Mouse (Mus musculus): ENCODE results near the gene Zbtb4.

DNA sequence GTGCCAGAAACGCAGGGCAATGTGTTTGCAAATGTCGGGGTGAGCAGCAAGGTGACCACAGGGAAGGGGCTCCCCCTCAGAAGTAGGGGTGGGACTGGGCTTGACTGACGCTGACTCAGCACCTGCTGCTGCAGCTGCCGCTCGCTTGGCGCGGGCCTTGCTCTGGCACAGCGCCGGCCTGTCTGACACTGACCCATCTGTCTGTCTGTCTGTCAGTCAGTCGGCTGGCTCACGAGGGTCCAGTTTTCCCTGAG is 34.4 kb downstream of the Zbtb4 start:
- TF ChIP-seq MAFK (IDR thresholded peaks at IDR 0.05; ENCODE audit: insufficient read depth, low read depth, low read length) (peak; percentile 93), ZNF384 (IDR thresholded peaks at IDR 0.05; ENCODE audit: low read depth, low read length) (no peak)
